Mouse (Mus musculus) kidney, postnatal 0 days (tissue): ENCODE measurements around the gene Ssu72. TPM values are rescaled to one million over a fixed set of nuclear protein-coding genes. Genes with fewer than 3 reads are reported as not detected.

Experiments
- ATAC-seq: fragments of 200-750 bp; cut with Nextera tagmentation; replicated peaks from 2 replicates; pipeline ENCODE4 v1.8.0; 2017; ENCODE audit warnings: low read depth, moderate number of reproducible peaks, moderate TSS enrichment, moderate library complexity; ENCODE audit not compliant: low FRiP score
- DNase-seq: peaks from one replicate; pipeline ENCODE4 v3.0.0-alpha.2; 2016; ENCODE audit warnings: low spot score
- H3K27ac ChIP-seq: fragments of 300-500 bp; sonication (generic); 2 replicates; pipeline ENCODE4 v1.5.1; 2014; ENCODE audit warnings: mild to moderate bottlenecking
- H3K27me3 ChIP-seq: fragments of 300-500 bp; sonication (generic); 2 replicates; pipeline ENCODE4 v1.6.1; 2014; ENCODE audit warnings: low read length, mixed read lengths; ENCODE audit not compliant: insufficient read depth
- H3K36me3 ChIP-seq: fragments of 300-500 bp; sonication (generic); 2 replicates; pipeline ENCODE4 v1.6.1; 2014; ENCODE audit warnings: low read length, mixed read lengths; ENCODE audit not compliant: insufficient read depth
- H3K4me1 ChIP-seq: fragments of 300-500 bp; sonication (generic); replicated peaks from 2 replicates; pipeline ENCODE4 v1.6.1; 2014; ENCODE audit warnings: antibody characterized with exemption, low read length, mixed read lengths; ENCODE audit not compliant: insufficient read depth
- H3K4me2 ChIP-seq: fragments of 300-500 bp; sonication (generic); 2 replicates; pipeline ENCODE4 v1.6.1; 2014; ENCODE audit warnings: mild to moderate bottlenecking, low read length, moderate library complexity, mixed read lengths
- H3K4me3 ChIP-seq: fragments of 300-500 bp; sonication (generic); replicated peaks from 2 replicates; pipeline ENCODE4 v1.5.1; 2014; ENCODE audit warnings: low read depth, low read length
- H3K9ac ChIP-seq: fragments of 300-500 bp; sonication (generic); 2 replicates; pipeline ENCODE4 v1.6.1; 2014; ENCODE audit warnings: low read depth, low read length
- H3K9me3 ChIP-seq: fragments of 300-500 bp; sonication (generic); replicated peaks from 2 replicates; pipeline ENCODE4 v1.6.1; 2016; ENCODE audit warnings: low read length, inconsistent platforms, mixed read lengths
- CTCF ChIP-seq: IDR thresholded peaks from 2 replicates; pipeline ENCODE4 v1.5.1; 2016; ENCODE audit warnings: antibody characterized with exemption, low read depth, mild to moderate bottlenecking, moderate library complexity
- WGBS: fragments of 180-500 bp; shearing (Covaris S2); extraction: QIAGEN DNeasy Blood & Tissue Kit; methylation state at CpG from one replicate; pipeline ENCODE4 v1.1.7; 2014; 5-methylcytosine and 5-hydroxymethylcytosine counted together
- polyA plus RNA-seq: library from polyadenylated mRNA; unstranded; fragments of >200 nt; fragmentation: Nextera tagmentation; extraction: Ambion mirVana; gene quantifications from 2 replicates; pipeline ENCODE4 v1.2.1, GENCODE M21; 2015

The Ssu72 gene
- polyA plus RNA-seq, 1 experiment from 2014 or later = 159 TPM

DNA sequence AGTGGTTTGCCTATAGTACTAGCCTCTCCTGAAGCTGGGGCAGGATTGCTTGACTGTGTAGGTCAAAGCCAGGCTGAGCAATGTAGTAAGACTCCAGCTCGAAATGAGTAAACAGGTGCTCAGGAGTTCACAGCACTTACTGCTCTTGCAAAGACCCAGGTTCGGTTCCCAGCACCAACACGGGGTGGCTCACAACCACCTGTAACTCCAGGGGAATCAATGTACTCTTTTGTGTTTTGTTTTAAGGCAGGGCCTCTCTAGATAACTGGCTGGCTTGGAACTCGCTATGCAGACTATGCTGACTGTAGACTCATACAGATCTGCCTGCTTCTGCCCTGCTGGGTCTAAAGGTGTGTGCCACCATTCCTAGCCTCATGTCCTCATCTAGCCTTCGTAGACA lies 38.1 kb downstream of the Ssu72 start:
- Histone ChIP-seq H3K27me3 (no peaks in the 10 kb centered on the region), H3K27ac (no peak overlapping the region), H3K9ac (no peak overlapping the region), H3K4me2 (no peak overlapping the region), H3K36me3 (peaks cover 61% of the 10 kb centered on the region), H3K4me3 (no peak overlapping the region), H3K4me1 (no peaks in the 10 kb centered on the region), H3K9me3 (no peaks in the 10 kb centered on the region)
- 93% methylated on average over 5 of the region's 5 CpGs for WGBS
- TF ChIP-seq CTCF = no peak
- ATAC-seq (no peak), DNase-seq (no peak)

DNA sequence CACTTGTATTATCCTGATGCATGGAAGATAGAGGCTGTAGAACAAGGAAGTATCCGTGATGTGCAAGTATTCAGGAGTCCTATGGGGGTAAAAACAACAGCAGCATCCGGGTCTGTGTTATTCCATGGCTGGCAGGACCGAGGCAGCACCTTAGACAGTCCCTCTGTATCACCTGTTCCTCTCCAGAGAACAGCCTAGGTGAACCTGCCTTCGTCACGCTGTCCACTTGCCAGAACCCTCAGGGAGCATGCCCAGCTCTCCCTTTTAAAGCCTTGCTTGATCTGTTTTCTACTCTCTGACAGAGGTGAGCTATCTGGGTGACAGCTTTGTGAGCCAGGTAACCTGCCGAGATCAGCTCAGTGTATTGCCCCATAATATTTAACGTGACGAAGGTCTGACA lies 39.9 kb downstream of the Ssu72 start:
- peaks cover 75% of the 10 kb centered on the region for H3K36me3 ChIP-seq

DNA sequence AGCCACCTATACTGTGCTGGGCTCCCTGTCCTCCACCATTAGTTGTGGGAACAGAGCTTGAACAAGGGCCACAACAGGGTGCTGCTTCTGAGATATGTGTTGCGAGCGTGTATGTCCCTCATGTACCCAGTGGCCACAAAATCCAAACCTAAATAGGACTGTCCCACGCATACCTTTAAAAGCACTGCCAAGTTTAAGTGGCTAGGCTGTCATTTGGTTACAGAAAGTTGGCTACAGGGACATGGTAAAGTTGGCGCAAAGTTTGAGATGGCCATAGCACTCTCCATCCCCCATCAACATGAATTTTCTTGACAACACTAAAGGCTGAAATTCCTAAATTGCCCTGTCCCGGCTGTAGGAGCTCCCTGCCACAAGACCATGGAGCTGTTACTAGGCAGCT lies 40.5 kb downstream of the Ssu72 start:
- Histone ChIP-seq H3K9me3 (no peaks in the 10 kb centered on the region), H3K4me2 (no peak overlapping the region), H3K4me3 (no peak overlapping the region), H3K27me3 (no peaks in the 10 kb centered on the region), H3K36me3 (peaks cover 76% of the 10 kb centered on the region), H3K4me1 (no peaks in the 10 kb centered on the region), H3K27ac (no peak overlapping the region), H3K9ac (no peak overlapping the region)
- no peak for TF ChIP-seq CTCF
- ATAC-seq = no peak
- no peak for DNase-seq
- WGBS = 89% methylated on average over 5 of the region's 5 CpGs

More for the DNA sequence above, 39.9 kb downstream of the Ssu72 start:
- no peaks in the 10 kb centered on the region for H3K9me3 ChIP-seq
- no peak overlapping the region for H3K27ac ChIP-seq
- no peaks in the 10 kb centered on the region for H3K4me1 ChIP-seq
- H3K4me3 ChIP-seq = no peak overlapping the region
- 85% methylated on average over 8 of the region's 8 CpGs for WGBS
- H3K27me3 ChIP-seq = no peaks in the 10 kb centered on the region
- H3K9ac ChIP-seq = no peak overlapping the region
- DNase-seq (no peak), ATAC-seq (no peak)
- no peak overlapping the region for H3K4me2 ChIP-seq
- no peak for TF ChIP-seq CTCF

DNA sequence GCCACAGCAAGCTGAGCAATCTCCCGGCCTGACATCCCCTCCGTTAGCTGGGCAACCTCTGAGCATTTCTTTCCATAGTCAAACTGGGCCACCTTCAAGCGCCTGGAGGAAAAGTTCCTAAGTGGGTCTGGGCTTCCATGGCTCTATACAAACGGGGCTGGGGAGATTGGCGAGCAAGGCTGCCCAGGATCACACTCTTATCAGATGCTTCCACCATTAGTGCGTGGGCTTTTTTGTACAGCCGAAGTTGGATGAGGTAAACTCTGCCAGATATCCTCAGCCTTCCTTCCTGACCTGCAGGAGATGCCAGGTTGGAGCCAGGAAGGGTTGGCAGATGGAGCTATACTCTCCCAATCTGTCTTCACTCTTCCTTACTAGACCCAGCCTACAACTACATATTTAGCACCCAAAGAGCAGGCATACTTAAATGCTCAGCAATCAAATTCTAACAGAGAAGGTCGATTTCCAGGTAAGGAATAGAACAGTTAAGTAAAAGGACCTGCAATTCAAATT lies 41.5 kb downstream of the Ssu72 start:
- H3K4me2 ChIP-seq = no peak overlapping the region
- no peak for ATAC-seq

DNA sequence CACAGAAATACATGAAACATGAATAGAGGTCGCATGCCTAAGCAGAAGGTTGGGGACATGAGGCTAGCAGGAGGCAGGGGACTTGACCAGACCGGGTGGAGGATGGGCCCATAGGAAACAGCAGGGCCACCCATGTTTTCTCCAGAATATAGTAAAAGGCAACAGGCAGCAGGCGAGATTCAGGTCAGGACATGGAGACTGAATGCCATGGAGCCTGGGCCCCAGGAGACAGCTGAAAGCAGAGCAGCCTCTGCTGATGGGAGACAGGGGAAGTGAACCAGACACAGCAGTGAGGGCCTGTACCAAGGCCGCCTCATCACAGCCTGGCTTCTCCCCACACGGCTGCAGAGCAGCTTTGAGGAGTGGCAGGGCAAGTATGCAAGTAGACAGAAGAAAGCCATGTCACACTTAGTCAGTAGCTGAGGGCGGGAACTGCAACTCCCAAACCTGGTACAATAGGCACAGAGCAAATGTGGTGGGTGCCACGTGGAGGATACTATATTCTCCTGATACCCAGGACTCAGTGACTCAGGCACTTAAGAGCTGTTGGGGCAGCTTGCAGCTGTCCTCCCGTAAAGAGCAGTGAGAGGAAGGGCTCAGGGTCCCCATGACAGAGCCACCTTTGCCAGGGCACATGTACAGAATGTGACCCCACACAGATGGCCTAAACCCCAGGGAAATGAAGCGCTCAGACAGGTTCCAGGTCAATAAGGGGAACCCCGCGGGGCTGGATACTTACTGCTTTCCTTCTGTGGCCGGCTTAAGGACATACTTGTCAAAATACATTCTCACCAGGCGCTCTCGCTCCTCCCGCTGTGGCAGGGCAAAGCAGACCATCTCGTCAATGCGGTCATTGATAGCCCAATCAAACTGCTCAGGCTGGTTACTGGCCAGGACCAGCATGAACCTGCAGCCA lies 42.2 kb downstream of the Ssu72 start:
- no peak for DNase-seq
- TF ChIP-seq CTCF = no peak
- Histone ChIP-seq H3K9me3 (no peaks in the 10 kb centered on the region), H3K4me1 (no peaks in the 10 kb centered on the region), H3K4me2 (no peak overlapping the region), H3K36me3 (peaks cover 66% of the 10 kb centered on the region), H3K4me3 (no peak overlapping the region), H3K27me3 (no peaks in the 10 kb centered on the region), H3K9ac (no peak overlapping the region), H3K27ac (no peak overlapping the region)
- ATAC-seq = no peak
- 91% methylated on average over 17 of the region's 17 CpGs for WGBS

More for the DNA sequence above, 41.5 kb downstream of the Ssu72 start:
- H3K27ac ChIP-seq = no peak overlapping the region
- H3K4me3 ChIP-seq = no peak overlapping the region
- H3K36me3 ChIP-seq = peaks cover 72% of the 10 kb centered on the region
- TF ChIP-seq CTCF = no peak
- H3K4me1 ChIP-seq = no peaks in the 10 kb centered on the region
- WGBS = 82% methylated on average over 8 of the region's 8 CpGs
- H3K9ac ChIP-seq = no peak overlapping the region
- no peak for DNase-seq
- H3K9me3 ChIP-seq = no peaks in the 10 kb centered on the region
- H3K27me3 ChIP-seq = no peaks in the 10 kb centered on the region

DNA sequence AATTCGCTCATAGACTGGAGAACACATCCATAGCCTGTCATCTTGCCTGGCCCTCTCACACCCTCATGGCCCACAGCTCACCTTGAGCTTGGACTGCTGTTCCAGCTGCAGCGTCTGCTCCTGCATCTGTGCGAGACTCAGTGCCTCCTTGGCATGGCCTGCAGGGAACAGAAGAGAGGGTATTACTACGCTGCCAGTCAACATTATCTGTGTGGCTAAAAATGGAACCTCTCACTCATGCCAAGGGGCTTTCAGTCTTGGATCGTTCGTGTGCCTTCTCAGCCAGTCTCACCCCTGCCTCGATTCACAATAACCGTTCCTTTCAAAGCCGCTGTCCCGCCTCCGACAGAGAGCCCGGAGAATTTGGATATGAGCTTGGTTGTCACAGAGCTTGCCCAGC lies 52.4 kb downstream of the Ssu72 start:
- ATAC-seq (no peak), DNase-seq (no peak)
- H3K27ac ChIP-seq = no peak overlapping the region
- H3K9me3 ChIP-seq = no peaks in the 10 kb centered on the region
- WGBS = 95% methylated on average over 12 of the region's 12 CpGs
- H3K4me3 ChIP-seq = no peak overlapping the region
- H3K4me2 ChIP-seq = no peak overlapping the region
- 0 out of 2 replicates have a peak, but pooled peaks cover 16% of the 10 kb centered on the region for H3K4me1 ChIP-seq
- H3K27me3 ChIP-seq = no peaks in the 10 kb centered on the region
- no peak overlapping the region for H3K9ac ChIP-seq
- no peak for TF ChIP-seq CTCF
- H3K36me3 ChIP-seq = peaks cover 30% of the 10 kb centered on the region
